Comparison of ENCODE assay signal across 12 mouse cellular contexts in genomic region chr2:30684461-30684860, GRCm38 (mm10).
A peak's percentile ranks its signal among the peaks of the same experiment; 100 is the strongest.
DNase-seq lines count a peak whose midpoint lies in the region; ATAC-seq and TF ChIP-seq lines count a peak whose summit lies in the region.
"Had no signal": no experiment of that assay in that cellular context is flagged by ENCODE, and none has a peak within 500 bp of the region (broad histone marks: within the 10 kb centered on the region; RNA-seq: fewer than 3 reads in every experiment).

No protein-coding gene starts in this region.

- no peaks in the 10 kb centered on the region for H3K79me2 ChIP-seq in liver, adult 2 months (ENCODE audit: control insufficient read depth, insufficient read depth, low read length)

- peaks cover 57% of the 10 kb centered on the region for H3K4me1 ChIP-seq in heart, embryonic 13.5 days
- H3K4me1 ChIP-seq in liver, adult 2 months (ENCODE audit: control insufficient read depth, insufficient read depth, low read length), result peaks cover 14% of the 10 kb centered on the region; the same call in 1 of the 2 replicates
- H3K4me1 ChIP-seq in embryonic facial prominence, embryonic 12.5 days, result peaks cover 35% of the 10 kb centered on the region
- peaks cover 5% of the 10 kb centered on the region for H3K4me1 ChIP-seq in liver, postnatal 0 days (ENCODE audit: insufficient read depth)

- 0 out of 2 replicates have a peak, but pooled peaks cover 7% of the 10 kb centered on the region for H3K36me3 ChIP-seq in heart, embryonic 13.5 days
- H3K36me3 ChIP-seq in liver, adult 2 months (ENCODE audit: control insufficient read depth, insufficient read depth, low read length), result no peaks in the 10 kb centered on the region
- no peaks in the 10 kb centered on the region for H3K36me3 ChIP-seq in embryonic facial prominence, embryonic 12.5 days
- no peaks in the 10 kb centered on the region for H3K36me3 ChIP-seq in liver, postnatal 0 days (replicated peaks; ENCODE audit: insufficient read depth, low read length)
- H3K36me3 ChIP-seq: liver, embryonic 13.5 days had no signal

- H3K9ac ChIP-seq in heart, embryonic 13.5 days, result peak overlapping the region; percentile 47
- no peak overlapping the region for H3K9ac ChIP-seq in liver, adult 2 months (ENCODE audit: low read depth, low read length)
- no peak overlapping the region for H3K9ac ChIP-seq in embryonic facial prominence, embryonic 12.5 days
- H3K9ac ChIP-seq in liver, postnatal 0 days (replicated peaks), result no peak overlapping the region
- H3K9ac ChIP-seq: liver, embryonic 13.5 days had no signal

- H3K9me3 ChIP-seq in heart, embryonic 13.5 days, result peaks cover 9% of the 10 kb centered on the region; the same call in 1 of the 2 replicates
- 0 out of 2 replicates have a peak, but pooled peaks cover 6% of the 10 kb centered on the region for H3K9me3 ChIP-seq in embryonic facial prominence, embryonic 12.5 days
- peaks cover 3% of the 10 kb centered on the region; the same call in 1 of the 2 replicates for H3K9me3 ChIP-seq in liver, postnatal 0 days (ENCODE audit: low read length)
- H3K9me3 ChIP-seq: liver, embryonic 13.5 days had no signal

- H3K27me3 ChIP-seq in heart, embryonic 13.5 days (replicated peaks), result no peaks in the 10 kb centered on the region
- no peaks in the 10 kb centered on the region for H3K27me3 ChIP-seq in liver, adult 2 months (ENCODE audit: control insufficient read depth, insufficient read depth, low read length)
- H3K27me3 ChIP-seq in embryonic facial prominence, embryonic 12.5 days, result no peaks in the 10 kb centered on the region
- no peaks in the 10 kb centered on the region for H3K27me3 ChIP-seq in liver, postnatal 0 days (ENCODE audit: insufficient read depth, low read length)

- no peak for TF ChIP-seq EP300 in liver, postnatal 0 days (IDR thresholded peaks at IDR 0.05; ENCODE audit: low read depth)

- 81% methylated on average over 6 of the region's 6 CpGs for WGBS in heart, embryonic 13.5 days
- WGBS in liver, adult 2 months, result 93% methylated on average over 6 of the region's 6 CpGs
- WGBS in embryonic facial prominence, embryonic 12.5 days, result 86% methylated on average over 6 of the region's 6 CpGs
- 65% methylated on average over 6 of the region's 6 CpGs for WGBS in liver, postnatal 0 days (ENCODE audit: insufficient replicate concordance)

- H3K27ac ChIP-seq in heart, embryonic 13.5 days (replicated peaks), result peak overlapping the region; percentile 91
- H3K27ac ChIP-seq in liver, adult 2 months (replicated peaks; ENCODE audit: insufficient read depth, low read depth, low read length), result peak overlapping the region; percentile 28
- H3K27ac ChIP-seq in embryonic facial prominence, embryonic 12.5 days, result peak overlapping the region; percentile 89
- 0 out of 2 replicates have a peak overlapping the region, but pooled peaks have one; percentile 66 for H3K27ac ChIP-seq in liver, postnatal 0 days (ENCODE audit: low read depth)
- H3K27ac ChIP-seq: liver, embryonic 13.5 days had no signal

- ATAC-seq in heart, embryonic 13.5 days (ENCODE audit: extremely low read depth, insufficient number of reproducible peaks, low FRiP score, low TSS enrichment), result no peak
- ATAC-seq in embryonic facial prominence, embryonic 12.5 days (ENCODE audit: insufficient number of reproducible peaks, insufficient read depth, low FRiP score, low TSS enrichment), result no peak
- no peak for ATAC-seq in liver, postnatal 0 days
- no peak for ATAC-seq in frontal cortex, adult (ENCODE audit: low TSS enrichment)

- TF ChIP-seq POLR2A in liver, adult 2 months (IDR thresholded peaks at IDR 0.05; ENCODE audit: extremely low read depth, insufficient read depth, low read length), result no peak

- TF ChIP-seq CTCF in liver, adult 2 months (IDR thresholded peaks at IDR 0.05; ENCODE audit: low read depth, low read length), result no peak
- TF ChIP-seq CTCF in liver, postnatal 0 days (IDR thresholded peaks at IDR 0.05; ENCODE audit: low read depth), result no peak

- H3K4me2 ChIP-seq in heart, embryonic 13.5 days, result no peak overlapping the region
- H3K4me2 ChIP-seq in embryonic facial prominence, embryonic 12.5 days (replicated peaks), result no peak overlapping the region
- no peak overlapping the region for H3K4me2 ChIP-seq in liver, postnatal 0 days (ENCODE audit: low read depth, low read length)
- H3K4me2 ChIP-seq: liver, embryonic 13.5 days had no signal

- DNase-seq in heart, adult 9 months (ENCODE audit: low spot score in 2 of 2), result no peak
- no peak for DNase-seq in liver, adult 2 months (ENCODE audit: extremely low read depth, low read depth, low spot score)
- no peak for DNase-seq in liver
- DNase-seq in liver, postnatal 0 days, result no peak
- no peak for DNase-seq in retina, embryonic 14.5 days (ENCODE audit: low spot score)
- DNase-seq: cerebellum, adult 9-11 months; liver, embryonic 13.5 days; right cerebral cortex, adult 18-20 months had no signal

- H3K4me3 ChIP-seq in heart, embryonic 13.5 days, result no peak overlapping the region
- H3K4me3 ChIP-seq in liver, adult 2 months (ENCODE audit: insufficient read depth, low read depth, low read length), result no peak overlapping the region
- H3K4me3 ChIP-seq in embryonic facial prominence, embryonic 12.5 days, result no peak overlapping the region
- H3K4me3 ChIP-seq in liver, postnatal 0 days (ENCODE audit: low read depth, low read length), result no peak overlapping the region
- H3K4me3 ChIP-seq: erythroblast, embryonic 14.5 days; liver, embryonic 13.5 days had no signal

Comparison
In these comparisons a context has a peak if more than half of its experiments do, and no peak if none do; other contexts are left out.
1. H3K27ac ChIP-seq: peak in every context shown above with its lines; median percentile 91 in heart, embryonic 13.5 days; 89 in embryonic facial prominence, embryonic 12.5 days; 66 in liver, postnatal 0 days; 28 in liver, adult 2 months.